Mouse (Mus musculus) intestine, postnatal 0 days (tissue): ENCODE results near the gene Sycp2l. TPM values are rescaled to one million over a fixed set of nuclear protein-coding genes. Genes with fewer than 3 reads are reported as not detected.

Experiments
- ATAC-seq: fragments of 200-750 bp; cut with Nextera tagmentation; 2 replicates; pipeline ENCODE4 v1.8.0; 2017; ENCODE audit warnings: mild to moderate bottlenecking, moderate TSS enrichment, moderate library complexity
- H3K27ac ChIP-seq: fragments of 300-500 bp; sonication (generic); 2 replicates; pipeline ENCODE4 v1.5.1; 2014; ENCODE audit warnings: mild to moderate bottlenecking, low read depth, low read length, moderate library complexity
- H3K27me3 ChIP-seq: fragments of 300-500 bp; sonication (generic); replicated peaks from 2 replicates; pipeline ENCODE4 v1.6.1; 2014; ENCODE audit warnings: low read length, mixed read lengths; ENCODE audit not compliant: control insufficient read depth, insufficient read depth
- H3K36me3 ChIP-seq: fragments of 300-500 bp; sonication (generic); 2 replicates; pipeline ENCODE4 v1.6.1; 2014; ENCODE audit warnings: mild to moderate bottlenecking, moderate library complexity; ENCODE audit not compliant: control insufficient read depth, insufficient read depth
- H3K4me1 ChIP-seq: fragments of 300-500 bp; sonication (generic); replicated peaks from 2 replicates; pipeline ENCODE4 v1.6.1; 2014; ENCODE audit warnings: antibody characterized with exemption, low read length, mixed read lengths; ENCODE audit not compliant: control insufficient read depth, insufficient read depth
- H3K4me2 ChIP-seq: fragments of 300-500 bp; sonication (generic); replicated peaks from 2 replicates; pipeline ENCODE4 v1.6.1; 2014; ENCODE audit warnings: low read depth, mild to moderate bottlenecking, moderate library complexity
- H3K4me3 ChIP-seq: fragments of 300-500 bp; sonication (generic); 2 replicates; pipeline ENCODE4 v1.5.1; 2014; ENCODE audit warnings: low read depth, low read length
- H3K9ac ChIP-seq: fragments of 300-500 bp; sonication (generic); 2 replicates; pipeline ENCODE4 v1.6.1; 2014; ENCODE audit warnings: mild to moderate bottlenecking, low read depth, low read length
- H3K9me3 ChIP-seq: fragments of 300-500 bp; sonication (generic); 2 replicates; pipeline ENCODE4 v1.6.1; 2016; ENCODE audit warnings: mixed run types; ENCODE audit not compliant: control insufficient read depth
- CTCF ChIP-seq: sonication (generic); IDR thresholded peaks from 2 replicates; pipeline ENCODE4 v1.5.1; 2016; ENCODE audit warnings: low read depth, mild to moderate bottlenecking, control low read depth, antibody characterized with exemption, moderate library complexity
- whole genome bisulfite sequencing: fragments of 180-500 bp; shearing (Covaris S2); extraction: QIAGEN DNeasy Blood & Tissue Kit; methylation state at CpG from one replicate; pipeline ENCODE4 v1.1.7; 2014; 5-methylcytosine and 5-hydroxymethylcytosine counted together
- polyA plus RNA-seq: library from polyadenylated mRNA; unstranded; fragments of >200 nt; fragmentation: Nextera tagmentation; extraction: Ambion mirVana; gene quantifications from 2 replicates; pipeline ENCODE4 v1.2.1, GENCODE M21; 2015

Sycp2l gene
- polyA plus RNA-seq, 1 experiment from 2014 or later = not detected

- Histone ChIP-seq H3K9me3 (no peaks in the 10 kb centered on the region), H3K4me2 (peak within 1 kb of the TSS; percentile 81), H3K4me1 (no peaks in the 10 kb centered on the region), H3K27ac (no peak within 1 kb of the TSS), H3K27me3 (peaks cover 19% of the 10 kb centered on the region), H3K9ac (peak within 1 kb of the TSS; percentile 37; the same call in 1 of the 2 replicates), H3K36me3 (no peaks in the 10 kb centered on the region), H3K4me3 (peak within 1 kb of the TSS; percentile 38)
- no peak for TF ChIP-seq CTCF
- under 1% methylated on average over 40 of the region's 40 CpGs for WGBS
- peak; percentile 95 for ATAC-seq
Observed at GRCm38 (mm10) chr13:41079421-41079780, 34.7 kb upstream of the Sycp2l start, which contains the start of gene Mak. Mak (minus strand) TSS chr13:41079706.

- TF ChIP-seq CTCF = no peak
- WGBS = 43% methylated on average over 5 of the region's 5 CpGs
- peak; percentile 26; the same call in 1 of the 2 replicates for ATAC-seq
Observed at GRCm38 (mm10) chr13:41079859-41080258, 34.2 kb upstream of the Sycp2l start.

GRCm38 (mm10) chr13:41080700-41081099 is 33.4 kb upstream of the Sycp2l start:
- H3K4me2 ChIP-seq = no peak overlapping the region
- H3K4me1 ChIP-seq = no peaks in the 10 kb centered on the region
- no peak overlapping the region for H3K4me3 ChIP-seq
- no peak overlapping the region for H3K9ac ChIP-seq
- no peaks in the 10 kb centered on the region for H3K36me3 ChIP-seq
- no peak for ATAC-seq
- TF ChIP-seq CTCF = no peak
- H3K9me3 ChIP-seq = no peaks in the 10 kb centered on the region
- 93% methylated on average over 6 of the region's 6 CpGs for WGBS
- H3K27me3 ChIP-seq = peaks cover 19% of the 10 kb centered on the region
- no peak overlapping the region for H3K27ac ChIP-seq

More at GRCm38 (mm10) chr13:41079859-41080258, 34.2 kb upstream of the Sycp2l start:
- H3K27me3 ChIP-seq = peaks cover 19% of the 10 kb centered on the region
- no peaks in the 10 kb centered on the region for H3K36me3 ChIP-seq
- H3K27ac ChIP-seq = no peak overlapping the region
- no peak overlapping the region for H3K4me3 ChIP-seq
- H3K9me3 ChIP-seq = no peaks in the 10 kb centered on the region
- no peak overlapping the region for H3K9ac ChIP-seq
- peak overlapping the region; percentile 81 for H3K4me2 ChIP-seq
- H3K4me1 ChIP-seq = no peaks in the 10 kb centered on the region

GRCm38 (mm10) chr13:41084521-41084920 is 29.6 kb upstream of the Sycp2l start:
- Histone ChIP-seq H3K27ac (no peak overlapping the region), H3K9ac (no peak overlapping the region), H3K9me3 (no peaks in the 10 kb centered on the region), H3K4me2 (no peak overlapping the region), H3K4me3 (no peak overlapping the region), H3K27me3 (no peaks in the 10 kb centered on the region), H3K4me1 (no peaks in the 10 kb centered on the region), H3K36me3 (no peaks in the 10 kb centered on the region)
- 78% methylated on average over 3 of the region's 3 CpGs for WGBS
- no peak for TF ChIP-seq CTCF
- ATAC-seq = no peak

- no peak overlapping the region for H3K27ac ChIP-seq
- no peak overlapping the region for H3K4me3 ChIP-seq
- H3K36me3 ChIP-seq = no peaks in the 10 kb centered on the region
- ATAC-seq = no peak
- no peaks in the 10 kb centered on the region for H3K4me1 ChIP-seq
- no peaks in the 10 kb centered on the region for H3K27me3 ChIP-seq
- H3K9ac ChIP-seq = no peak overlapping the region
- no peak overlapping the region for H3K4me2 ChIP-seq
- H3K9me3 ChIP-seq = no peaks in the 10 kb centered on the region
- WGBS = 23% methylated on average over 2 of the region's 2 CpGs
- peak; percentile 76 for TF ChIP-seq CTCF
Observed at GRCm38 (mm10) chr13:41085140-41085539, 29.0 kb upstream of the Sycp2l start.

GRCm38 (mm10) chr13:41088746-41089145 is 25.4 kb upstream of the Sycp2l start:
- no peaks in the 10 kb centered on the region for H3K9me3 ChIP-seq
- H3K27ac ChIP-seq = no peak overlapping the region
- no peak for ATAC-seq
- H3K4me2 ChIP-seq = no peak overlapping the region
- H3K4me1 ChIP-seq = no peaks in the 10 kb centered on the region
- no peak overlapping the region for H3K9ac ChIP-seq
- no peaks in the 10 kb centered on the region for H3K36me3 ChIP-seq
- no peak for TF ChIP-seq CTCF
- H3K27me3 ChIP-seq = 0 out of 2 replicates have a peak, but pooled peaks cover 2% of the 10 kb centered on the region
- H3K4me3 ChIP-seq = no peak overlapping the region

GRCm38 (mm10) chr13:41091271-41091670 is 22.8 kb upstream of the Sycp2l start:
- H3K4me3 ChIP-seq = no peak overlapping the region
- no peak overlapping the region for H3K27ac ChIP-seq
- TF ChIP-seq CTCF = no peak
- no peaks in the 10 kb centered on the region for H3K4me1 ChIP-seq
- no peaks in the 10 kb centered on the region for H3K36me3 ChIP-seq
- H3K9ac ChIP-seq = no peak overlapping the region
- ATAC-seq = no peak
- no peaks in the 10 kb centered on the region for H3K9me3 ChIP-seq
- 26% methylated on average over 10 of the region's 10 CpGs for WGBS
- no peak overlapping the region for H3K4me2 ChIP-seq
- 0 out of 2 replicates have a peak, but pooled peaks cover 2% of the 10 kb centered on the region for H3K27me3 ChIP-seq
